Mouse (Mus musculus) v-Abl transformed pro-B cells (cell line): ENCODE results near the gene Flywch2.

ENCODE experiments used
- in situ Hi-C, 2 experiments: fragments of 400-800 bp; cut with MboI; formaldehyde crosslinking; loops; one replicate each; pipeline ENCODE4 v1.15.1; 2025; ENCODE audit not compliant: unreplicated experiment in 2 of 2

Flywch2 gene

GRCm38 (mm10) chr17:23749400-23750191 is 36.3 kb downstream of the Flywch2 start:
- in situ Hi-C loops = loop anchor here in 1 of 2 experiments (10.0 kb wide), 1 partner anchor 215 kb away; no protein-coding TSS in a partner anchor

- in situ Hi-C loops = loop anchor here in 1 of 2 experiments (10.0 kb wide), 1 partner anchor 216 kb away; no protein-coding TSS in a partner anchor
Observed at GRCm38 (mm10) chr17:23748631-23749391, 37.1 kb downstream of the Flywch2 start.

- in situ Hi-C loops = loop anchor here in 1 of 2 experiments (10.0 kb wide), 1 partner anchor 217 kb away; no protein-coding TSS in a partner anchor
Observed at GRCm38 (mm10) chr17:23748026-23748425, 37.9 kb downstream of the Flywch2 start.

GRCm38 (mm10) chr17:23747471-23747870 is 38.4 kb downstream of the Flywch2 start:
- in situ Hi-C loops = loop anchor here in 1 of 2 experiments (10.0 kb wide), 1 partner anchor 217 kb away; no protein-coding TSS in a partner anchor

- in situ Hi-C loops = loop anchor here in 1 of 2 experiments (10.0 kb wide), 1 partner anchor 218 kb away; no protein-coding TSS in a partner anchor
Observed at GRCm38 (mm10) chr17:23746767-23747166, 39.1 kb downstream of the Flywch2 start.

GRCm38 (mm10) chr17:23746311-23746710 is 39.6 kb downstream of the Flywch2 start:
- in situ Hi-C loops = loop anchor here in 1 of 2 experiments (10.0 kb wide), 1 partner anchor 218 kb away; no protein-coding TSS in a partner anchor

- in situ Hi-C loops = loop anchor here in 1 of 2 experiments (10.0 kb wide), 1 partner anchor 219 kb away; no protein-coding TSS in a partner anchor
Observed at GRCm38 (mm10) chr17:23745301-23746251, 40.3 kb downstream of the Flywch2 start, which contains the start of gene Kremen2. Gene Kremen2 (minus strand): TSS chr17:23745833.

- in situ Hi-C loops = loop anchor here in 1 of 2 experiments (10.0 kb wide), 1 partner anchor 220 kb away; no protein-coding TSS in a partner anchor
Observed at GRCm38 (mm10) chr17:23744651-23745050, 41.2 kb downstream of the Flywch2 start.

GRCm38 (mm10) chr17:23744076-23744475 is 41.8 kb downstream of the Flywch2 start:
- in situ Hi-C loops = loop anchor here in 1 of 2 experiments (10.0 kb wide), 1 partner anchor 221 kb away; no protein-coding TSS in a partner anchor

GRCm38 (mm10) chr17:23742941-23743340 is 42.9 kb downstream of the Flywch2 start:
- in situ Hi-C loops = loop anchor here in 1 of 2 experiments (10.0 kb wide), 1 partner anchor 222 kb away; no protein-coding TSS in a partner anchor

- in situ Hi-C loops = loop anchor here in 1 of 2 experiments (10.0 kb wide), 1 partner anchor 222 kb away; no protein-coding TSS in a partner anchor
Observed at GRCm38 (mm10) chr17:23742210-23742793, 43.6 kb downstream of the Flywch2 start.

- in situ Hi-C loops = loop anchor here in 1 of 2 experiments (10.0 kb wide), 1 partner anchor 223 kb away; no protein-coding TSS in a partner anchor
Observed at GRCm38 (mm10) chr17:23741359-23742209, 44.3 kb downstream of the Flywch2 start.

GRCm38 (mm10) chr17:23740598-23741021 is 45.3 kb downstream of the Flywch2 start, which contains the start of gene Paqr4:
Gene Paqr4 (minus strand): TSS chr17:23740867.
- in situ Hi-C loops = loop anchor here in 1 of 2 experiments (10.0 kb wide), 1 partner anchor 224 kb away; no protein-coding TSS in a partner anchor

GRCm38 (mm10) chr17:23740136-23740584 is 45.7 kb downstream of the Flywch2 start:
- in situ Hi-C loops = loop anchor here in 1 of 2 experiments (10.0 kb wide), 1 partner anchor 225 kb away; no protein-coding TSS in a partner anchor

GRCm38 (mm10) chr17:23739202-23740135 is 46.4 kb downstream of the Flywch2 start:
- in situ Hi-C loops = loop anchor here in 1 of 2 experiments (10.0 kb wide), 1 partner anchor 225 kb away; no protein-coding TSS in a partner anchor

- in situ Hi-C loops = no loop called here
Observed at GRCm38 (mm10) chr17:23738836-23739201, 47.1 kb downstream of the Flywch2 start.
